Mouse (Mus musculus) intestine, embryonic 15.5 days (tissue): ENCODE results near the gene BC035947. TPM values are rescaled to one million over a fixed set of nuclear protein-coding genes. Genes with fewer than 3 reads are reported as not detected.

Experiments used
- polyA plus RNA-seq: library from polyadenylated mRNA; unstranded; fragments of >200 nt; fragmentation: Nextera tagmentation; extraction: Ambion mirVana; gene quantifications from 2 replicates; pipeline ENCODE4 v1.2.1, GENCODE M21; 2015

The BC035947 gene
- polyA plus RNA-seq, 1 experiment from 2014 or later, result 0.45 TPM

Other genes with a start within 250 kb of the BC035947 start
- 35.9 and 37.9 TPM in 2 replicates for gene Sgpp2, start 201.8 kb downstream of the BC035947 start, polyA plus RNA-seq
- gene Farsb, start 23.3 kb downstream of the BC035947 start, polyA plus RNA-seq, result 169 and 187 TPM in 2 replicates
- gene Mogat1, start 1.2 kb downstream of the BC035947 start, polyA plus RNA-seq, result not detected in 2 replicates
- 88.0 and 97.5 TPM in 2 replicates for gene Acsl3, start 145.7 kb upstream of the BC035947 start, polyA plus RNA-seq
- 4.0 and 4.1 TPM in 2 replicates for gene Utp14b, start 145.9 kb upstream of the BC035947 start, polyA plus RNA-seq